Mouse (Mus musculus): ENCODE data around the gene Nagpa.
A peak's percentile ranks its signal among the peaks of the same experiment; 100 is the strongest.
"Not testable (repeated sequence)": the region's sequence is repeated elsewhere in the genome, so short reads cannot be mapped to it uniquely, and the experiment has no call there.

Gene Nagpa

GRCm38 (mm10) chr16:5203668-5204433 lies at the start of gene Nagpa:
TSS of gene Nagpa (minus strand) at chr16:5204012.
- peak; percentile 84 for DNase-seq

- DNase-seq: no peak
These were observed 48.4 kb upstream of the Nagpa start for GRCm38 (mm10) chr16:5252260-5252659.

- no peak for DNase-seq
These were observed 47.1 kb upstream of the Nagpa start for GRCm38 (mm10) chr16:5250891-5251290.

- DNase-seq: peak; percentile 55
These were observed 40.6 kb upstream of the Nagpa start for GRCm38 (mm10) chr16:5244411-5244810.

- DNase-seq: no peak
These were observed 39.1 kb upstream of the Nagpa start for GRCm38 (mm10) chr16:5242882-5243281.

GRCm38 (mm10) chr16:5242355-5242754 lies 38.5 kb upstream of the Nagpa start:
- DNase-seq: no peak

- DNase-seq: peak; percentile 95
These were observed 29.9 kb upstream of the Nagpa start, which contains the start of gene Alg1 for GRCm38 (mm10) chr16:5233418-5234313. TSS of gene Alg1 (plus strand) at chr16:5233621.

- no peak for DNase-seq
These were observed 29.2 kb upstream of the Nagpa start for GRCm38 (mm10) chr16:5232982-5233381.

GRCm38 (mm10) chr16:5228103-5228502 lies 24.3 kb upstream of the Nagpa start:
- not testable (repeated sequence) for DNase-seq

- not testable (repeated sequence) for DNase-seq
These were observed 23.7 kb upstream of the Nagpa start for GRCm38 (mm10) chr16:5227501-5227900.

GRCm38 (mm10) chr16:5226534-5226933 lies 22.7 kb upstream of the Nagpa start:
- DNase-seq: not testable (repeated sequence)

GRCm38 (mm10) chr16:5222140-5222539 lies 18.3 kb upstream of the Nagpa start, which contains the start of gene AU021092:
TSS of gene AU021092 (minus strand) at chr16:5222299.
- DNase-seq: no peak

GRCm38 (mm10) chr16:5221403-5221802 lies 17.6 kb upstream of the Nagpa start:
- DNase-seq: no peak

- DNase-seq: no peak
These were observed 13.7 kb upstream of the Nagpa start for GRCm38 (mm10) chr16:5217341-5218133.

GRCm38 (mm10) chr16:5216686-5217085 lies 12.9 kb upstream of the Nagpa start:
- no peak for DNase-seq

GRCm38 (mm10) chr16:5214126-5214525 lies 10.3 kb upstream of the Nagpa start:
- no peak for DNase-seq

GRCm38 (mm10) chr16:5212150-5212549 lies 8.3 kb upstream of the Nagpa start:
- DNase-seq: no peak

GRCm38 (mm10) chr16:5210365-5210764 lies 6.6 kb upstream of the Nagpa start:
- no peak for DNase-seq

GRCm38 (mm10) chr16:5206051-5206450 lies 2.2 kb upstream of the Nagpa start:
- no peak for DNase-seq

- DNase-seq: no peak
These were observed 1.7 kb upstream of the Nagpa start for GRCm38 (mm10) chr16:5205431-5205970.

GRCm38 (mm10) chr16:5203200-5203599 lies 612 bp downstream of the Nagpa start:
- peak; percentile 22 for DNase-seq

- DNase-seq: peak; percentile 50
These were observed 1.1 kb downstream of the Nagpa start for GRCm38 (mm10) chr16:5202681-5203080.

GRCm38 (mm10) chr16:5195080-5195479 lies 8.7 kb downstream of the Nagpa start:
- peak; percentile 52 for DNase-seq

Data from right cerebral cortex, postnatal 14 days (tissue).